Mouse (Mus musculus): Measurements from ENCODE around the gene Senp5.
"Not testable (repeated sequence)": the region's sequence is repeated elsewhere in the genome, so short reads cannot be mapped to it uniquely, and the experiment has no call there.

Senp5 gene

GRCm38 (mm10) chr16:31947333-31947732, 55.8 kb downstream of the Senp5 start:
- H3K4me3 ChIP-seq (replicated peaks; ENCODE audit: low read length) = peak overlapping the region; percentile 99

DNA sequence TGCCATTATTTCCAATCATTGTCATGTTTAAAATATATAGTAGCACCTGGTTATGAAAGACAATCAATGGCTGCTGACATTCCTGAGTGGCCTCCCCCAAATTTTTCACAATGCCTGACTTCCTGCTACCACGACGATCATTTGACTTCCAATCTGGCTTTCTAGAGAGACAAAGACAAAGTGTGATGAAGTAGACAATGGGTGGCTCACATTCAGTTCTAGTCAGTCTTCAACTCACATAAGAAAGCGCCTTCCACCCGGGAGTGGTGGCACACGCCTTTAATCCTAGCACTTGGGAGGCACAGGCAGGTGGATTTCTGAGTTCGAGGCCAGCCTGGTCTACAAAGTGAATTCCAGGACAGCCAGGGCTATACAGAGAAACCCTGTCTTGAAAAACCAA, 57.1 kb downstream of the Senp5 start:
- not testable (repeated sequence) for H3K27me3 ChIP-seq (ENCODE audit: insufficient read depth, low read length); H3K9me3 ChIP-seq (ENCODE audit: low read length); H3K4me3 ChIP-seq (replicated peaks; ENCODE audit: low read length)
- peaks cover 39% of the 10 kb centered on the region for H3K36me3 ChIP-seq (ENCODE audit: insufficient read depth, low read length)
- peaks cover 65% of the 10 kb centered on the region for H3K4me1 ChIP-seq (replicated peaks; ENCODE audit: low read depth, low read length)

More at GRCm38 (mm10) chr16:31947333-31947732, 55.8 kb downstream of the Senp5 start:
- H3K4me1 ChIP-seq (replicated peaks; ENCODE audit: low read depth, low read length) = peaks cover 61% of the 10 kb centered on the region
- no peaks in the 10 kb centered on the region for H3K9me3 ChIP-seq (ENCODE audit: low read length)
- no peak for TF ChIP-seq POU5F1 (IDR thresholded peaks at IDR 0.05; ENCODE audit: borderline replicate concordance, low read length)
- no peak for TF ChIP-seq CTCF (conservative IDR thresholded peaks at IDR 0.05; ENCODE audit: low read length)
- no peak for TF ChIP-seq NANOG (IDR thresholded peaks at IDR 0.05; ENCODE audit: borderline replicate concordance, low read length)
- H3K27me3 ChIP-seq (ENCODE audit: insufficient read depth, low read length) = no peaks in the 10 kb centered on the region
- peaks cover 52% of the 10 kb centered on the region for H3K36me3 ChIP-seq (ENCODE audit: insufficient read depth, low read length)

DNA sequence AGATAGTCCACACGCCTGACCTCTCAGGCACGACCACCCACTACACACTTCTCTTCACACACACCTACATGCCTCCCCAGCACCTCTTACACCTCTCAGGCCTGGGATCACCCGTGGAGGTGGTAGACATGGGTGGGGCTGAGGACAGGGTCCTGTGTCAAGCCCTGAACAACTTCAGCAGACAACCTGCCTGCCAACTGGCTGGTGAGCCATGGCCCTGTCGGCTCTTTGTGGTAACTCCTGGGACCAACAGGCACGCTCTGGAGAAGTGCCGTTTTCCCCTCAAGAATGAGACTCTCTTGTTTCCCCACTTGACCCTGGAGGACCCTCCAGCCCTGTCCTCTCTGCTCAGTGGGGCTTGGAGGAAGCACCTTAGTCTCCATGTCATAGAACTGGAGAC, 57.7 kb downstream of the Senp5 start:
- no peak for TF ChIP-seq POU5F1 (IDR thresholded peaks at IDR 0.05; ENCODE audit: borderline replicate concordance, low read length)
- no peak for TF ChIP-seq CTCF (conservative IDR thresholded peaks at IDR 0.05; ENCODE audit: low read length)
- TF ChIP-seq NANOG (IDR thresholded peaks at IDR 0.05; ENCODE audit: borderline replicate concordance, low read length) = no peak
- Histone ChIP-seq H3K36me3 (ENCODE audit: insufficient read depth, low read length) (peaks cover 33% of the 10 kb centered on the region), H3K27me3 (ENCODE audit: insufficient read depth, low read length) (no peaks in the 10 kb centered on the region), H3K4me3 (replicated peaks; ENCODE audit: low read length) (0 out of 2 replicates have a peak overlapping the region, but pooled peaks have one; percentile 72), H3K4me1 (replicated peaks; ENCODE audit: low read depth, low read length) (peaks cover 67% of the 10 kb centered on the region), H3K9me3 (ENCODE audit: low read length) (no peaks in the 10 kb centered on the region)

DNA sequence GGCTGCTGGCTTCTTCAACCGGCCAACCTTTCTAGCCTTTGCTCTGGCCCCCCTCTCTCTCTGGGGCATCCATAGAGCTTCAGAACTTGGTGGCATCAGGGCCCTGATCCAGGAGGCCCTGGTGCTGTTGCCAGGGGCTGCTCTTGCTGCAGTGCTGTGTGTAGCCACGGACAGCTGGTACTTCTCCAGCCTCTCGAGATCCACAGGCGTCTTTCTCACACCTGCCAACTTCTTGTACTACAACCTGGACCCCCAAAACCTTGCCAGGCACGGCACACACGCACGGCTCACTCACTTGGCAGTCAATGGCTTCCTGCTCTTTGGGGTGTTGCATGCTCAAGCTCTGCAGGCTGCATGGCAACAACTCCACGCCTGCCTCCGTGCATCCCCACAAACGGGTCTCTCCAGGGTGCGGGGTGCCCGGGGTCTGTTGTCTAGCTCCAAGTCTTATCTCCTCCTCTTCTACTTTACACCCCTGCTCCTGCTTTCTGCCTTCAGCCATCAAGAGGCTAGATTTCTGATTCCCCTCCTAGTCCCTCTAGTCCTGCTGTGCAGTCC, 58.3 kb downstream of the Senp5 start:
- TF ChIP-seq NANOG (IDR thresholded peaks at IDR 0.05; ENCODE audit: borderline replicate concordance, low read length) (no peak), CTCF (conservative IDR thresholded peaks at IDR 0.05; ENCODE audit: low read length) (no peak), POU5F1 (IDR thresholded peaks at IDR 0.05; ENCODE audit: borderline replicate concordance, low read length) (no peak)

DNA sequence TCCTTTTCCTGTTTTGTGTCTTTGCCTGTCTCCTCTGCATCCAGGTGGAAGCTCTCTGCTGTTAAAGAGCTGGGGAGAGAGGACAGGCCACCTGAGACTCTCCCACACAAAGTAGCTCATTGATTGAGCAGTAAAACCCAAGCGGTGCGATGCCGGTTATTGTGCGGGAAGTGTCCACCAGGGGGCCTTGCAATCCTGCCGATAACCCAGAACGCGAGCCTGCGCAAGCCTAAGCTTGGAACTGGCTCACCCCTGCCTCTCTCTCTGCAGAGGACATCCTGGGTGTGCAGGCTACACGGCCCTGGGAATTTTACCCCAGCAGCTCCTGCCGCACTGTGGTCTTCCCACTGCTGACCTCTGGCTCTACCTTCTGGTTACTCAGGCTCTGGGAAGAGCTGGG, 59.1 kb downstream of the Senp5 start:
- no peak for TF ChIP-seq POU5F1 (IDR thresholded peaks at IDR 0.05; ENCODE audit: borderline replicate concordance, low read length)
- peak; percentile 86 for TF ChIP-seq CTCF (conservative IDR thresholded peaks at IDR 0.05; ENCODE audit: low read length)
- no peak for TF ChIP-seq NANOG (IDR thresholded peaks at IDR 0.05; ENCODE audit: borderline replicate concordance, low read length)
- H3K4me1 ChIP-seq (replicated peaks; ENCODE audit: low read depth, low read length) = peaks cover 61% of the 10 kb centered on the region
- no peaks in the 10 kb centered on the region for H3K27me3 ChIP-seq (ENCODE audit: insufficient read depth, low read length)
- H3K4me3 ChIP-seq (replicated peaks; ENCODE audit: low read length) = peak overlapping the region; percentile 72
- H3K36me3 ChIP-seq (ENCODE audit: insufficient read depth, low read length) = peaks cover 27% of the 10 kb centered on the region
- H3K9me3 ChIP-seq (ENCODE audit: low read length) = no peaks in the 10 kb centered on the region

More for the DNA sequence above, 58.3 kb downstream of the Senp5 start:
- H3K36me3 ChIP-seq (ENCODE audit: insufficient read depth, low read length) = peaks cover 27% of the 10 kb centered on the region
- H3K9me3 ChIP-seq (ENCODE audit: low read length) = no peaks in the 10 kb centered on the region
- H3K27me3 ChIP-seq (ENCODE audit: insufficient read depth, low read length) = no peaks in the 10 kb centered on the region
- H3K4me3 ChIP-seq (replicated peaks; ENCODE audit: low read length) = peak overlapping the region; percentile 72
- H3K4me1 ChIP-seq (replicated peaks; ENCODE audit: low read depth, low read length) = peaks cover 67% of the 10 kb centered on the region

- no peak for TF ChIP-seq NANOG (IDR thresholded peaks at IDR 0.05; ENCODE audit: borderline replicate concordance, low read length)
- TF ChIP-seq CTCF (conservative IDR thresholded peaks at IDR 0.05; ENCODE audit: low read length) = no peak
- TF ChIP-seq POU5F1 (IDR thresholded peaks at IDR 0.05; ENCODE audit: borderline replicate concordance, low read length) = no peak
- Histone ChIP-seq H3K4me1 (replicated peaks; ENCODE audit: low read depth, low read length) (peaks cover 43% of the 10 kb centered on the region), H3K4me3 (replicated peaks; ENCODE audit: low read length) (0 out of 2 replicates have a peak overlapping the region, but pooled peaks have one; percentile 20)
Measured at GRCm38 (mm10) chr16:31940586-31940985, 62.5 kb downstream of the Senp5 start.

GRCm38 (mm10) chr16:31938856-31939255, 64.2 kb downstream of the Senp5 start:
- no peak for TF ChIP-seq POU5F1 (IDR thresholded peaks at IDR 0.05; ENCODE audit: borderline replicate concordance, low read length)
- TF ChIP-seq NANOG (IDR thresholded peaks at IDR 0.05; ENCODE audit: borderline replicate concordance, low read length) = no peak
- no peak for TF ChIP-seq CTCF (conservative IDR thresholded peaks at IDR 0.05; ENCODE audit: low read length)

More at GRCm38 (mm10) chr16:31940586-31940985, 62.5 kb downstream of the Senp5 start:
- H3K9me3 ChIP-seq (ENCODE audit: low read length) = no peaks in the 10 kb centered on the region
- peaks cover 15% of the 10 kb centered on the region for H3K36me3 ChIP-seq (ENCODE audit: insufficient read depth, low read length)
- peaks cover 8% of the 10 kb centered on the region for H3K27me3 ChIP-seq (ENCODE audit: insufficient read depth, low read length)

GRCm38 (mm10) chr16:31936568-31936967, 66.5 kb downstream of the Senp5 start:
- Histone ChIP-seq H3K4me3 (replicated peaks; ENCODE audit: low read length) (no peak overlapping the region), H3K27me3 (ENCODE audit: insufficient read depth, low read length) (peaks cover 46% of the 10 kb centered on the region), H3K4me1 (replicated peaks; ENCODE audit: low read depth, low read length) (peaks cover 60% of the 10 kb centered on the region), H3K9me3 (ENCODE audit: low read length) (no peaks in the 10 kb centered on the region), H3K36me3 (ENCODE audit: insufficient read depth, low read length) (no peaks in the 10 kb centered on the region)
- no peak for TF ChIP-seq POU5F1 (IDR thresholded peaks at IDR 0.05; ENCODE audit: borderline replicate concordance, low read length)
- peak; percentile 35 for TF ChIP-seq CTCF (conservative IDR thresholded peaks at IDR 0.05; ENCODE audit: low read length)
- no peak for TF ChIP-seq NANOG (IDR thresholded peaks at IDR 0.05; ENCODE audit: borderline replicate concordance, low read length)

More at GRCm38 (mm10) chr16:31938856-31939255, 64.2 kb downstream of the Senp5 start:
- Histone ChIP-seq H3K4me3 (replicated peaks; ENCODE audit: low read length) (no peak overlapping the region), H3K4me1 (replicated peaks; ENCODE audit: low read depth, low read length) (peaks cover 44% of the 10 kb centered on the region), H3K27me3 (ENCODE audit: insufficient read depth, low read length) (peaks cover 26% of the 10 kb centered on the region), H3K9me3 (ENCODE audit: low read length) (no peaks in the 10 kb centered on the region), H3K36me3 (ENCODE audit: insufficient read depth, low read length) (no peaks in the 10 kb centered on the region)

Data from E14TG2a.4 (cell line).